Mouse (Mus musculus): Measurements from ENCODE around the gene AW011738. TPM values are rescaled to one million over a fixed set of nuclear protein-coding genes. Genes with fewer than 3 reads are reported as not detected.

The AW011738 gene
- polyA plus RNA-seq, 1 experiment: 0.48 TPM

DNA sequence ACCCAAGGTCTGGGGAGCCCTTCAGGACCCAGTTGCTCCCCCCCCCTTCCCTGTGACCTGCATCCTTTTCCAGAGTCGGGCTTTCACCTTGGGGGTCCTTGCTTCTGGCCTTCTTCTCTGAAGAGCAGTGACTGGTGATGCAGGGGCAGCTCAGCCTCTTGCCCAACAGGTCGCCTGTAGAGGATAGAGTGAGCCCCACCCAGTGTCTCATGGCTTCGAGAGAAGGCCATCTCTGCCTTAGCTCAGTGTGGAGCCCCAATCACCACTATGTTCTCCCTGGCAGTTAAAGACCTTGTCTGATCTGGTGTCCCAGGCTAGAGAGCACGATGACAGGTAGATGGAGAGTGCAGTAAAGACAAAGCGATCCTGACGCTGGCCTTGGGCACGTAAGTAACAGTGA is 49.0 kb downstream of the AW011738 start:
- no peaks in the 10 kb centered on the region for H3K36me3 ChIP-seq (ENCODE audit: control insufficient read depth, insufficient read depth)

DNA sequence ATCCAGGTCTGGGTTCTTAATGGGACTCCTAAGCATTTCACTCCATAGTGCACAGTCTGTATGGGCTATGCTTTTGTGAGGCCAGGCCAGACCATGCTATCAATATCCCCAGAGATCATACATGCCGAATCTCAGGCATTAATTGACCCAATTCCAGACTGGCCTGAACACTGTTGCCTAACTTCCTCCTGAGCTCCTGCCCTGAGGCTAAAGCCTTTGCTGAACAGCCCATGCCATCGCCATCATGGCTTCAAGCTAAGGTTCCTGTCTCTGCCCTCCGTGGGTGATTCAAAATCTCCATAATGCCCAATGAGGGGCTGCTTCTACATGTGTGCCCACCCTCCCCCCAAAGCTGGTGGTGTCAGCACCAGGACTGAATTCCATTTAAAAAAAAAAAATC is 49.5 kb downstream of the AW011738 start:
- Histone ChIP-seq H3K27me3 (ENCODE audit: control insufficient read depth, insufficient read depth, insufficient read length) (no peaks in the 10 kb centered on the region), H3K4me3 (no peak overlapping the region), H3K4me2 (ENCODE audit: low read depth) (no peak overlapping the region), H3K36me3 (ENCODE audit: control insufficient read depth, insufficient read depth) (no peaks in the 10 kb centered on the region), H3K79me2 (ENCODE audit: control insufficient read depth, insufficient read depth) (no peaks in the 10 kb centered on the region), H3ac (ENCODE audit: control insufficient read depth, insufficient read length) (no peak overlapping the region)
- no peak for TF ChIP-seq POLR2A (IDR thresholded peaks at IDR 0.05; ENCODE audit: insufficient read length, low read depth)
- no peak for TF ChIP-seq SRF (IDR thresholded peaks at IDR 0.05; ENCODE audit: control insufficient read depth, insufficient read length, low read depth)
- TF ChIP-seq USF1 (IDR thresholded peaks at IDR 0.05; ENCODE audit: low read depth): no peak
- TF ChIP-seq MYOG (IDR thresholded peaks at IDR 0.05; ENCODE audit: control insufficient read depth in 1 of 3, insufficient read depth in 1 of 3, insufficient read length in 2 of 3, low read depth in 2 of 3): no peak
- TF ChIP-seq POLR2AphosphoS2 (IDR thresholded peaks at IDR 0.05; ENCODE audit: insufficient read length, low read depth): no peak
- TF ChIP-seq TCF3 (IDR thresholded peaks at IDR 0.05; ENCODE audit: insufficient read length, low read depth): no peak
- TF ChIP-seq E2F4 (IDR thresholded peaks at IDR 0.05; ENCODE audit: insufficient read depth): no peak
- no peak for TF ChIP-seq TCF12 (IDR thresholded peaks at IDR 0.05; ENCODE audit: insufficient read depth, poor library complexity, severe bottlenecking)
- no peak for TF ChIP-seq CEBPB (IDR thresholded peaks at IDR 0.05; ENCODE audit: insufficient read depth, poor library complexity, severe bottlenecking)
- no peak for TF ChIP-seq REST (IDR thresholded peaks at IDR 0.05; ENCODE audit: insufficient read depth, insufficient read length)
- no peak for TF ChIP-seq MAX (IDR thresholded peaks at IDR 0.05; ENCODE audit: low read depth)
- TF ChIP-seq MYOD1 (IDR thresholded peaks at IDR 0.05; ENCODE audit: control insufficient read depth in 1 of 3, insufficient read length in 2 of 3, low read depth in 2 of 3): no peak

More for the DNA sequence above, 49.0 kb downstream of the AW011738 start:
- Histone ChIP-seq H3K27me3 (ENCODE audit: control insufficient read depth, insufficient read depth, insufficient read length) (no peaks in the 10 kb centered on the region), H3ac (ENCODE audit: control insufficient read depth, insufficient read length) (no peak overlapping the region), H3K79me2 (ENCODE audit: control insufficient read depth, insufficient read depth) (no peaks in the 10 kb centered on the region), H3K4me3 (no peak overlapping the region), H3K4me2 (ENCODE audit: low read depth) (no peak overlapping the region)
- TF ChIP-seq USF1 (IDR thresholded peaks at IDR 0.05; ENCODE audit: low read depth) (no peak), SRF (IDR thresholded peaks at IDR 0.05; ENCODE audit: control insufficient read depth, insufficient read length, low read depth) (no peak), REST (IDR thresholded peaks at IDR 0.05; ENCODE audit: insufficient read depth, insufficient read length) (no peak), MYOD1 (IDR thresholded peaks at IDR 0.05; ENCODE audit: control insufficient read depth in 1 of 3, insufficient read length in 2 of 3, low read depth in 2 of 3) (no peak), TCF3 (IDR thresholded peaks at IDR 0.05; ENCODE audit: insufficient read length, low read depth) (no peak), POLR2AphosphoS2 (IDR thresholded peaks at IDR 0.05; ENCODE audit: insufficient read length, low read depth) (no peak), POLR2A (IDR thresholded peaks at IDR 0.05; ENCODE audit: insufficient read length, low read depth) (no peak), MYOG (IDR thresholded peaks at IDR 0.05; ENCODE audit: control insufficient read depth in 1 of 3, insufficient read depth in 1 of 3, insufficient read length in 2 of 3, low read depth in 2 of 3) (no peak), MAX (IDR thresholded peaks at IDR 0.05; ENCODE audit: low read depth) (no peak), E2F4 (IDR thresholded peaks at IDR 0.05; ENCODE audit: insufficient read depth) (no peak), TCF12 (IDR thresholded peaks at IDR 0.05; ENCODE audit: insufficient read depth, poor library complexity, severe bottlenecking) (no peak), CEBPB (IDR thresholded peaks at IDR 0.05; ENCODE audit: insufficient read depth, poor library complexity, severe bottlenecking) (no peak)

DNA sequence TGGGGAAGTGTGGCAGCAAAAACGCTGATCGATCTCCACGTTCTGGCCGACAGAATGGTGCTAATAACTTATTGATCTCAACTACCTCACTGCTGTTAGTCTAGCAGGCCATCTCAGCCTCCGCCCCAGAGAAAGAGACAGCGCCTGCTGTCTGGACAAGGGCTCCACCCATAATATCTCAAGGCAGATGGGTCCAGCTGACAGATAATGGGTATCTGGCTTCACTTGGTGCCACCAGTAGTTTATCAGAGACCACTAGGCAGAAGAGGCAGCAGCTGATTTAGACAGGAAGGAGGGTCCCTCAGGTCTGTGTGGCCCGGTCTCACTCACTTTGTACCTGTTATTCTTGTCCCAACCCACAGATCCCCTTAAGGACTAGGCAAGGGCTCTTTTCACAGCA is 49.9 kb downstream of the AW011738 start:
- TF ChIP-seq MYOG (IDR thresholded peaks at IDR 0.05; ENCODE audit: control insufficient read depth in 1 of 3, insufficient read depth in 1 of 3, insufficient read length in 2 of 3, low read depth in 2 of 3) (no peak), SRF (IDR thresholded peaks at IDR 0.05; ENCODE audit: control insufficient read depth, insufficient read length, low read depth) (no peak), MYOD1 (IDR thresholded peaks at IDR 0.05; ENCODE audit: control insufficient read depth in 1 of 3, insufficient read length in 2 of 3, low read depth in 2 of 3) (no peak), TCF12 (IDR thresholded peaks at IDR 0.05; ENCODE audit: insufficient read depth, poor library complexity, severe bottlenecking) (no peak), CEBPB (IDR thresholded peaks at IDR 0.05; ENCODE audit: insufficient read depth, poor library complexity, severe bottlenecking) (no peak)
- Histone ChIP-seq H3K4me3 (no peak overlapping the region), H3K4me2 (ENCODE audit: low read depth) (no peak overlapping the region), H3K36me3 (ENCODE audit: control insufficient read depth, insufficient read depth) (no peaks in the 10 kb centered on the region), H3K79me2 (ENCODE audit: control insufficient read depth, insufficient read depth) (no peaks in the 10 kb centered on the region), H3K27me3 (ENCODE audit: control insufficient read depth, insufficient read depth, insufficient read length) (no peaks in the 10 kb centered on the region), H3ac (ENCODE audit: control insufficient read depth, insufficient read length) (no peak overlapping the region)

DNA sequence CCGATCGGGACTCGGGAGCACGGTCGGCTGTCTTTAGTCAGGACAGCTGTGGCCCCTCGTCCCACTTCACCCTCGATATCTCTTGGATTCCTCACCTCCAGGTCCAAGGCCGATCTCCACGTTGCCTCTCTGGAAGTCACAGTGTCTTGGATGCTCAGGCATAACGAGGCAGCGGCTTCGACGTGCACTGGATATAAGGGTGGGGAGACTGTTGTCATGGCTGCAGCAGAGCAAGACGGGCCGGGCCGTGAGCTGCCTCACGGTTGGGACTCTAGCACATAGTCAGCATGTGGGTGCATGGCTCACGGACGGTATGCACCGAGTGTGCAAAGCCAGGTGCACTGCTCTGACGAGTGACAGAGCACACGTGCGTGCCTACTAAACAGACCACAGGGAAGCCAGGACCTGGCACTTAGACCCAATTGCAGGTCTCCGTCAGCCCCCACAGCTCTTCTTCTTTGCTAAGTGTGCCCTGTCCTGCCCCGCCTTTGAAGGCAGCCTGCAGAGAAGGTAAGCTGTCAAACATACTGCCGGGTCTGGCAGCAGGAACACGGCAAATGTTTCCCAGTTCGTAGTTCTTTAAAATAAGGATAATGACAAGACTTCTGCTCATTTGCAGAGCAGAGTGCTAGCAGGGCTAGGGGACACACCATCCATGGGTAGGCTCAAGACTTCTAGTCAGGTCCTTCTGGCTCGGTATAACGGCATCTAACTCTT is 51.4 kb downstream of the AW011738 start:
- Histone ChIP-seq H3K36me3 (ENCODE audit: control insufficient read depth, insufficient read depth) (no peaks in the 10 kb centered on the region), H3K4me2 (ENCODE audit: low read depth) (no peak overlapping the region)

More for the DNA sequence above, 51.4 kb downstream of the AW011738 start:
- TF ChIP-seq TCF12 (IDR thresholded peaks at IDR 0.05; ENCODE audit: insufficient read depth, poor library complexity, severe bottlenecking) (no peak), USF1 (IDR thresholded peaks at IDR 0.05; ENCODE audit: low read depth) (no peak), POLR2A (IDR thresholded peaks at IDR 0.05; ENCODE audit: insufficient read length, low read depth) (no peak), CEBPB (IDR thresholded peaks at IDR 0.05; ENCODE audit: insufficient read depth, poor library complexity, severe bottlenecking) (no peak), POLR2AphosphoS2 (IDR thresholded peaks at IDR 0.05; ENCODE audit: insufficient read length, low read depth) (no peak), MAX (IDR thresholded peaks at IDR 0.05; ENCODE audit: low read depth) (no peak), TCF3 (IDR thresholded peaks at IDR 0.05; ENCODE audit: insufficient read length, low read depth) (no peak), SRF (IDR thresholded peaks at IDR 0.05; ENCODE audit: control insufficient read depth, insufficient read length, low read depth) (no peak), REST (IDR thresholded peaks at IDR 0.05; ENCODE audit: insufficient read depth, insufficient read length) (no peak), E2F4 (IDR thresholded peaks at IDR 0.05; ENCODE audit: insufficient read depth) (no peak), MYOD1 (IDR thresholded peaks at IDR 0.05; ENCODE audit: control insufficient read depth in 1 of 3, insufficient read length in 2 of 3, low read depth in 2 of 3) (no peak), MYOG (IDR thresholded peaks at IDR 0.05; ENCODE audit: control insufficient read depth in 1 of 3, insufficient read depth in 1 of 3, insufficient read length in 2 of 3, low read depth in 2 of 3) (no peak)
- Histone ChIP-seq H3K27me3 (ENCODE audit: control insufficient read depth, insufficient read depth, insufficient read length) (no peaks in the 10 kb centered on the region), H3ac (ENCODE audit: control insufficient read depth, insufficient read length) (no peak overlapping the region), H3K79me2 (ENCODE audit: control insufficient read depth, insufficient read depth) (no peaks in the 10 kb centered on the region), H3K4me3 (no peak overlapping the region)

Other genes starting within 250 kb of the AW011738 start
- gene C1qtnf12, start 241.0 kb upstream of the AW011738 start, polyA plus RNA-seq (2012; fragmentation: generic; extraction: Trizol): 2.1 TPM
- gene B3galt6, start 210.7 kb upstream of the AW011738 start, polyA plus RNA-seq (2012; fragmentation: generic; extraction: Trizol): 5.4 TPM
- gene Sdf4, start 210.4 kb upstream of the AW011738 start, polyA plus RNA-seq (2012; fragmentation: generic; extraction: Trizol): 137 TPM
- gene Tnfrsf4, start 189.5 kb upstream of the AW011738 start, polyA plus RNA-seq (2012; fragmentation: generic; extraction: Trizol): 0.64 TPM
- gene Tnfrsf18, start 177.1 kb upstream of the AW011738 start, polyA plus RNA-seq (2012; fragmentation: generic; extraction: Trizol): 0.40 TPM
- gene Ttll10, start 143.9 kb upstream of the AW011738 start, polyA plus RNA-seq (2012; fragmentation: generic; extraction: Trizol): not detected
- 11.0 TPM for gene 9430015G10Rik, start 93.3 kb upstream of the AW011738 start, polyA plus RNA-seq (2012; fragmentation: generic; extraction: Trizol)
- 0.26 TPM for gene Rnf223, start 72.8 kb upstream of the AW011738 start, polyA plus RNA-seq (2012; fragmentation: generic; extraction: Trizol)
- 22.7 TPM for gene Agrn, start 5.8 kb upstream of the AW011738 start, polyA plus RNA-seq (2012; fragmentation: generic; extraction: Trizol)
- 12.4 TPM for gene Isg15, start 2.5 kb upstream of the AW011738 start, polyA plus RNA-seq (2012; fragmentation: generic; extraction: Trizol)
- 0.11 TPM for gene Perm1, start 12.6 kb downstream of the AW011738 start, polyA plus RNA-seq (2012; fragmentation: generic; extraction: Trizol)
- 10.6 TPM for gene Plekhn1, start 31.6 kb downstream of the AW011738 start, polyA plus RNA-seq (2012; fragmentation: generic; extraction: Trizol)
- 61.3 TPM for gene Noc2l, start 32.7 kb downstream of the AW011738 start, polyA plus RNA-seq (2012; fragmentation: generic; extraction: Trizol)
- 0.02 TPM for gene Samd11, start 52.4 kb downstream of the AW011738 start, polyA plus RNA-seq (2012; fragmentation: generic; extraction: Trizol)
- gene Vmn2r-ps159, start 127.8 kb downstream of the AW011738 start, polyA plus RNA-seq (2012; fragmentation: generic; extraction: Trizol): not detected

All from myocyte (in vitro differentiated cells).